Mouse (Mus musculus) intestine, embryonic 16.5 days (tissue): ENCODE measurements around the gene Zfp119b. TPM values are rescaled to one million over a fixed set of nuclear protein-coding genes. Genes with fewer than 3 reads are reported as not detected.

ENCODE experiments used
- ATAC-seq: fragments of 200-750 bp; cut with Nextera tagmentation; 2 replicates; pipeline ENCODE4 v1.8.0; 2017; ENCODE audit warnings: moderate TSS enrichment, moderate library complexity
- H3K27ac ChIP-seq: fragments of 300-500 bp; sonication (generic); 2 replicates; pipeline ENCODE4 v1.5.1; 2014; ENCODE audit warnings: mild to moderate bottlenecking, low read length
- H3K27me3 ChIP-seq: fragments of 300-500 bp; sonication (generic); replicated peaks from 2 replicates; pipeline ENCODE4 v1.6.1; 2014; ENCODE audit warnings: low read length, control low read depth, mixed read lengths; ENCODE audit not compliant: control insufficient read depth, insufficient read depth
- H3K36me3 ChIP-seq: fragments of 300-500 bp; sonication (generic); 2 replicates; pipeline ENCODE4 v1.6.1; 2014; ENCODE audit warnings: low read length, control low read depth; ENCODE audit not compliant: control insufficient read depth, insufficient read depth
- H3K4me1 ChIP-seq: fragments of 300-500 bp; sonication (generic); 2 replicates; pipeline ENCODE4 v1.6.1; 2014; ENCODE audit warnings: low read length, control low read depth, mixed read lengths; ENCODE audit not compliant: control insufficient read depth, insufficient read depth
- H3K4me2 ChIP-seq: fragments of 300-500 bp; sonication (generic); 2 replicates; pipeline ENCODE4 v1.6.1; 2014; ENCODE audit warnings: low read depth, low read length, control low read depth
- H3K4me3 ChIP-seq: fragments of 300-500 bp; sonication (generic); 2 replicates; pipeline ENCODE4 v1.5.1; 2014; ENCODE audit warnings: mild to moderate bottlenecking, low read length
- H3K9ac ChIP-seq: fragments of 300-500 bp; sonication (generic); 2 replicates; pipeline ENCODE4 v1.6.1; 2014; ENCODE audit warnings: low read depth, low read length
- H3K9me3 ChIP-seq: fragments of 300-500 bp; sonication (generic); 2 replicates; pipeline ENCODE4 v1.6.1; 2016; ENCODE audit warnings: low read length, control low read depth; ENCODE audit not compliant: control insufficient read depth
- WGBS: fragments of 180-500 bp; shearing (Covaris S2); extraction: QIAGEN DNeasy Blood & Tissue Kit; methylation state at CpG from one replicate; pipeline ENCODE4 v1.1.7; 2014; 5-methylcytosine and 5-hydroxymethylcytosine counted together
- polyA plus RNA-seq: library from polyadenylated mRNA; unstranded; fragments of >200 nt; fragmentation: Nextera tagmentation; extraction: Ambion mirVana; gene quantifications from 2 replicates; pipeline ENCODE4 v1.2.1, GENCODE M21; 2015

The Zfp119b gene
- polyA plus RNA-seq, 1 experiment from 2014 or later, result 4.4 TPM

GRCm38 (mm10) chr17:55969560-55969959 is 20.3 kb upstream of the Zfp119b start:
- H3K4me3 ChIP-seq, result no peak overlapping the region
- H3K9ac ChIP-seq, result no peak overlapping the region
- H3K4me1 ChIP-seq, result peaks cover 17% of the 10 kb centered on the region; the same call in 1 of the 2 replicates
- 32% methylated on average over 14 of the region's 14 CpGs for WGBS
- no peak overlapping the region for H3K4me2 ChIP-seq
- no peak overlapping the region for H3K27ac ChIP-seq
- no peaks in the 10 kb centered on the region for H3K9me3 ChIP-seq
- peaks cover 10% of the 10 kb centered on the region for H3K27me3 ChIP-seq
- no peak for ATAC-seq
- peaks cover 3% of the 10 kb centered on the region; the same call in 1 of the 2 replicates for H3K36me3 ChIP-seq

- 55% methylated on average over 7 of the region's 7 CpGs for WGBS
- no peak for ATAC-seq
- Histone ChIP-seq H3K36me3 (peaks cover 5% of the 10 kb centered on the region; the same call in 1 of the 2 replicates), H3K4me3 (no peak overlapping the region), H3K9ac (no peak overlapping the region), H3K27me3 (peaks cover 10% of the 10 kb centered on the region), H3K9me3 (no peaks in the 10 kb centered on the region), H3K4me2 (no peak overlapping the region), H3K4me1 (peaks cover 20% of the 10 kb centered on the region), H3K27ac (no peak overlapping the region)
Measured at GRCm38 (mm10) chr17:55968210-55968609, 18.9 kb upstream of the Zfp119b start.

GRCm38 (mm10) chr17:55967186-55967585 is 17.9 kb upstream of the Zfp119b start:
- H3K9ac ChIP-seq, result no peak overlapping the region
- no peak overlapping the region for H3K4me2 ChIP-seq
- no peaks in the 10 kb centered on the region for H3K9me3 ChIP-seq
- no peak overlapping the region for H3K27ac ChIP-seq
- H3K4me1 ChIP-seq, result peaks cover 25% of the 10 kb centered on the region
- WGBS, result 93% methylated on average over 4 of the region's 4 CpGs
- ATAC-seq, result no peak
- H3K36me3 ChIP-seq, result peaks cover 8% of the 10 kb centered on the region
- no peak overlapping the region for H3K4me3 ChIP-seq
- peaks cover 10% of the 10 kb centered on the region for H3K27me3 ChIP-seq

- no peak for ATAC-seq
- Histone ChIP-seq H3K27me3 (peaks cover 3% of the 10 kb centered on the region; the same call in 1 of the 2 replicates), H3K27ac (no peak overlapping the region), H3K9me3 (no peaks in the 10 kb centered on the region), H3K9ac (no peak overlapping the region), H3K4me2 (no peak overlapping the region), H3K4me3 (no peak overlapping the region), H3K4me1 (peaks cover 14% of the 10 kb centered on the region; the same call in 1 of the 2 replicates), H3K36me3 (peaks cover 10% of the 10 kb centered on the region)
- WGBS, result 82% methylated on average over 9 of the region's 9 CpGs
Measured at GRCm38 (mm10) chr17:55964996-55965395, 15.7 kb upstream of the Zfp119b start.

- H3K4me3 ChIP-seq, result no peak overlapping the region
- H3K9ac ChIP-seq, result no peak overlapping the region
- no peak overlapping the region for H3K4me2 ChIP-seq
- peaks cover 10% of the 10 kb centered on the region for H3K36me3 ChIP-seq
- peaks cover 14% of the 10 kb centered on the region; the same call in 1 of the 2 replicates for H3K4me1 ChIP-seq
- no peak for ATAC-seq
- WGBS, result 92% methylated on average over 10 of the region's 10 CpGs
- H3K27ac ChIP-seq, result no peak overlapping the region
- no peaks in the 10 kb centered on the region for H3K9me3 ChIP-seq
- H3K27me3 ChIP-seq, result no peaks in the 10 kb centered on the region
Measured at GRCm38 (mm10) chr17:55964496-55964895, 15.2 kb upstream of the Zfp119b start.

GRCm38 (mm10) chr17:55963171-55963570 is 13.9 kb upstream of the Zfp119b start:
- Histone ChIP-seq H3K9me3 (no peaks in the 10 kb centered on the region), H3K4me1 (peaks cover 17% of the 10 kb centered on the region; the same call in 1 of the 2 replicates), H3K27ac (no peak overlapping the region), H3K36me3 (peaks cover 10% of the 10 kb centered on the region), H3K4me2 (no peak overlapping the region), H3K4me3 (no peak overlapping the region), H3K27me3 (no peaks in the 10 kb centered on the region), H3K9ac (no peak overlapping the region)
- no peak for ATAC-seq
- WGBS, result 60% methylated on average over 14 of the region's 14 CpGs

GRCm38 (mm10) chr17:55961631-55962030 is 12.3 kb upstream of the Zfp119b start:
- ATAC-seq, result no peak
- Histone ChIP-seq H3K4me1 (peaks cover 24% of the 10 kb centered on the region), H3K36me3 (peaks cover 9% of the 10 kb centered on the region), H3K9me3 (no peaks in the 10 kb centered on the region), H3K4me2 (no peak overlapping the region), H3K4me3 (no peak overlapping the region), H3K27ac (no peak overlapping the region), H3K27me3 (no peaks in the 10 kb centered on the region), H3K9ac (no peak overlapping the region)
- 94% methylated on average over 7 of the region's 7 CpGs for WGBS

- Histone ChIP-seq H3K4me1 (peaks cover 31% of the 10 kb centered on the region), H3K36me3 (peaks cover 9% of the 10 kb centered on the region), H3K27ac (no peak overlapping the region), H3K9me3 (no peaks in the 10 kb centered on the region), H3K9ac (no peak overlapping the region), H3K27me3 (no peaks in the 10 kb centered on the region), H3K4me3 (no peak overlapping the region), H3K4me2 (no peak overlapping the region)
- ATAC-seq, result no peak
Measured at GRCm38 (mm10) chr17:55960791-55961190, 11.5 kb upstream of the Zfp119b start.

- WGBS, result 74% methylated on average over 10 of the region's 10 CpGs
- Histone ChIP-seq H3K27ac (no peak overlapping the region; the same call in 1 of the 2 replicates), H3K27me3 (peaks cover under 1% of the 10 kb centered on the region; the same call in 1 of the 2 replicates), H3K4me2 (peak overlapping the region; percentile 73), H3K4me1 (peaks cover 31% of the 10 kb centered on the region), H3K4me3 (peak overlapping the region; percentile 68), H3K36me3 (peaks cover 9% of the 10 kb centered on the region), H3K9me3 (no peaks in the 10 kb centered on the region), H3K9ac (peak overlapping the region; percentile 75)
- ATAC-seq, result no peak
Measured at GRCm38 (mm10) chr17:55959946-55960740, 10.8 kb upstream of the Zfp119b start.
